Mouse (Mus musculus) cerebellum, adult 11-12 months (tissue): ENCODE data around the gene Clk4.
A peak's percentile ranks its signal among the peaks of the same experiment; 100 is the strongest.

ENCODE experiments used
- DNase-seq: peaks from one replicate; pipeline ENCODE4 v3.0.0; 2022

Gene Clk4

DNA sequence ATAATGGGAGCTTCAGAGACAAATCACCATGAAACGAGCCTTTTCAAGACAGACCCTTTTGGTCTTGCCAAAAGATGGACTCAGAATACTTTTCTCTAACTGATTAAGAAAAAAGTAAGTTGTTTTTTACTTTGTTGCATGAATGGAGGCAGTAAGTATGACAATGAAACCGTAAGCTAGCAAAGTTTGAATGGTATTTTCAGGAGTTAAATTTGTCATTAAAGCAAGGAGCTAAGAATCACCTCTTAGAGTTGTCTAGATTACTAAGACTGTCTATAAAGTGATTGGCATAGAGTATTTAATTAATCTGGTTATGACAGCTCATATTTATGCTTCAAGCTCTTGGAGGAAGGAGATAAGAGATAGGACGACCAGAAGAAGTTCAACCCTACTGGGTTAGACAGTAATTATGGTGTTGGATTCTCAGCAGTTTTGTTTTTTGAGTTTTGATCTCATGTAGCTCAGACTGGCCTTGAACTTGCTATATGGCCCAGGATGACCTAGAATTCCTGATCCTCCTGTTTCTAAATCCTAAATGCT, at the start of gene Clk4:
TSS of gene Clk4 (plus strand) at position 51 of the 540 bp plus-strand sequence.
- DNase-seq, result no peak

DNA sequence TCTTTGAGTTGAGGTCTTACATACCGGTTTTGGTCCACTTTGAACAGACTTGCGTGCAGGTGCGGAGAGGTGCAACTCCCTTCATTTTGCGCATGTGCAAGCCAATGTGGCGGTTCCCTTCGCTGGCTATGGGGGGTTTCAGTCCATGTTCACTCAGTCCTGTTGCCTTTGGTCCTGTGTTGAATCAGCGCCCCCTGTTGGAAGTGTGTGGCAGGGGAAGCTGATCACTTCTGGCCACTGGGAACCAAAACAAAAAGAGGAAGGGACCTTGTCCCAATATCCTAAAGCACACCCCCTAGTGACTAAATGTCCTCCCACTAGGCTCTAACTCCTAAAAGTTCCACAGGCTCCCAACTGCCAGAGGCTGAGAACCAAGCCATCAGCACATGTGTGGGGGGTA, 47.5 kb upstream of the Clk4 start:
- DNase-seq, result no peak

DNA sequence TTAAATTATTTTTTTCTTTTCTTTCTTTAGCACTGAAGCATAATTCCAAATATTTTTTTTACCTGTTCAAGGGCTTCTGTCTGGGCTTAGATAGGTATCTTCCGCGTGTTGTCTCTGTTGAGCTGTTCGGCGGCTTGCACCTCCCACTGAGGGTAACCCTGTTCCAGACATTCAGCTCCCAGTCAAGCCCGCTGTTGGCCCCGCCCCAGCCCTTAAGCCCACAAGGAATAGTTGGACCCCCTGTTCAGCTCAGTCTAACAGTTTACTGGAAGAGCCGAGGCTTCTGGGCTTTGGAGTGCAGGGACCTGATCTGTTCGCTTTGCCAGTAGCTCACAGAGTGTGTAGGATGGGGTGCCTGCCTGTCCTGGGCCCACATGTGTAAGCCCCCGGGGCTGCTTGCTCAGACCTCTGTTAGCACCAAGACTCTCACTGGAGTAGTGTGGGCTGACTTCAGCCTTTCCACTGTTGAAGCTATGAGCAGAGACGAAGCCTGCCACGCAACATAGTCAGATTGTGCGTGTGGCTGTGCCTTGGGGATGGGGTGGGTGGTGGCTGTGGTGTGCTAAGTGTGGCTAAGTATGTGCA, 42.0 kb upstream of the Clk4 start:
- no peak for DNase-seq

DNA sequence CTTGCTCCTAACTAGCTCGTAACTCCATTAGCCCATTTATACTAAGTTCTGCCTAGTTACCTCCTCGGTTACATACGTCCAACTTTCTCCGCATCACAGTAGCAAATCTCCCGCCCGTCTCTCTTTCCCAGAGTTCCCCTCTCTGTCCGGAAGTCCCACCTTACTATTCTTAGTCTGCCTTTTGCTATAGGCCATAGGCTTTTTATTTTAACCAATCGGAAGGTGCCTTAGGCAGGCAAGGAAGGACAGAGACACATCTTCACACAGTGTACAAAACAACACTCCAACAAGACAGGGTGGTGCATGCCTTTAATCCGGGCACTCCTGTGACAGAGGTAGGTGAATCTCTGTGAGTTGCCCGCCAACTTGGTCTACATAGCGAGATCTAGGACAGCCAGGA, 41.2 kb upstream of the Clk4 start, which contains the start of gene Gm12569:
TSS of gene Gm12569 (plus strand) at position 166 of the 400 bp plus-strand sequence.
- DNase-seq, result no peak

DNA sequence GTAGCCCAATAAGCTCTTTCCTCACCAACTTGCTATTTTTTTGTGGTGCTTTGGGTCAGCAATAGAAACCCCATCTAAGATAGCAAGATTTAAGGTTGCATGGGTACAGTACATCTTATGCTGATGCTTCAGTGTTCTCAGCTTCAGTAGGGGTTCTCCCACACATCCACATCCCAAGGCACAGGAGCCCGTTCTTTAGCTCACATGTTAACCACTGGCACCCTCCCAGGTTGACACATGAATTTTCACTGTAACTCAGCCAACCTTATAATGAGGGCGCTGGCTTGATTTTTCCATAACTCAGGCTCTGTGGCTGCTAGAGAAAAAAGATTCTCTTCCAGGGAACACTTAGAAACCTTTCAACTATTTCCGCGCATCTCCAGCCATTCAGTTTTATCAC, 34.4 kb upstream of the Clk4 start:
- no peak for DNase-seq

DNA sequence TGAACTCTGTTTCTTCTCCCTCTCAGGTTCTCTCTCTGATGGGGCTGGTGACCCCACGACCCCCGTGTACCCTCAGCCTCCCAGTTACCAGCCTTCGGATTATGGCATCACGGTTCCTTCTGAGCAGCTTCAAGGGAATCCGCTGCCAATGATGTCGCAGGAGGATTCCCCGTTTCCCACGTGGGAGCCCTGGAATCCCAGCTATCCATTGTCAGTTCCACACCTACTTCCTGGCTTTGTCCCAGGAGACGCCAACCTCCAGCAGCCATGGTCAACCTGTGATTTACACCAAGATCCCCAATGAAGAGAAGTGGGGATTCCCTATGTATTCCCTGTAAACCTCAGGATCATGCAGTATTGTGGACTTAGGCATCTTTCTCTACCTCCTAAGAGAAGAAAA, 26.9 kb upstream of the Clk4 start:
- no peak for DNase-seq

DNA sequence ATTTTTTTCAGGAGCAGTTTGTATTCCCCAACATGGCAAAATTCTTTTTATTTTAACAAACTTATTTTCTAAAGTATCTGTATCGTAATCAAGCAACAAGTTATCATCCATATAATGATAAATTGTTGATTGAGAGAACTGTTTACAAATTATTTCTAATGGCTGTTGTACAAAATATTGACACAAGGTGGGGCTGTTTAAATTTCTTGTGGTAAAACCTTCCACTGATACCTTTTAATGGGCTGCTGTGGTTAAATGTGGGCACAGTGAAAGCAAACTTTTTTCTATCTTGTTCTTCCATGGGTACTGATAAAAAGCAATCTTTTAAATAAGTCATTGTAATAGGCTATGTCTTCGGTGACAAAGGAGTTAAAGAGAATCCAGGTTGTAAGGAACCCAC, 18.6 kb upstream of the Clk4 start:
- DNase-seq, result no peak

DNA sequence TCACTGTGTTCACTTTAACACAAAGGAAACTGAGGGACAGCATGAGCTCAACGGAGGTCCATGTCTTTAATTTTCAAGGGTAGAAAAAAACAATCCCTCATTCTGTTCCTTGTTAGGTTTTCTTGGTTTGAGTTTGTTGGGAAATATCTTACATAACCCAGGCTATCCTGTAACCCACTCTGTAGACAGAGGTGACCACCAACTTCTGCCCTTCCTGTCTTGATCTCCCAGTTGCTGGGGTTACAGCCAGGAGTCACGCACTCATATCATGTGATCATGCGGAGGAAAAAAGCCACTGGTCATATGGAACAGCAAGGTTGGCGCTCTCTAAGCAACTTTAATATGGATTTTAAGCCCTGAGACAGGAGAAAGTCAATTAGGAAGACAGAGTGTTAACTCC, 4.5 kb upstream of the Clk4 start:
- DNase-seq, result no peak

DNA sequence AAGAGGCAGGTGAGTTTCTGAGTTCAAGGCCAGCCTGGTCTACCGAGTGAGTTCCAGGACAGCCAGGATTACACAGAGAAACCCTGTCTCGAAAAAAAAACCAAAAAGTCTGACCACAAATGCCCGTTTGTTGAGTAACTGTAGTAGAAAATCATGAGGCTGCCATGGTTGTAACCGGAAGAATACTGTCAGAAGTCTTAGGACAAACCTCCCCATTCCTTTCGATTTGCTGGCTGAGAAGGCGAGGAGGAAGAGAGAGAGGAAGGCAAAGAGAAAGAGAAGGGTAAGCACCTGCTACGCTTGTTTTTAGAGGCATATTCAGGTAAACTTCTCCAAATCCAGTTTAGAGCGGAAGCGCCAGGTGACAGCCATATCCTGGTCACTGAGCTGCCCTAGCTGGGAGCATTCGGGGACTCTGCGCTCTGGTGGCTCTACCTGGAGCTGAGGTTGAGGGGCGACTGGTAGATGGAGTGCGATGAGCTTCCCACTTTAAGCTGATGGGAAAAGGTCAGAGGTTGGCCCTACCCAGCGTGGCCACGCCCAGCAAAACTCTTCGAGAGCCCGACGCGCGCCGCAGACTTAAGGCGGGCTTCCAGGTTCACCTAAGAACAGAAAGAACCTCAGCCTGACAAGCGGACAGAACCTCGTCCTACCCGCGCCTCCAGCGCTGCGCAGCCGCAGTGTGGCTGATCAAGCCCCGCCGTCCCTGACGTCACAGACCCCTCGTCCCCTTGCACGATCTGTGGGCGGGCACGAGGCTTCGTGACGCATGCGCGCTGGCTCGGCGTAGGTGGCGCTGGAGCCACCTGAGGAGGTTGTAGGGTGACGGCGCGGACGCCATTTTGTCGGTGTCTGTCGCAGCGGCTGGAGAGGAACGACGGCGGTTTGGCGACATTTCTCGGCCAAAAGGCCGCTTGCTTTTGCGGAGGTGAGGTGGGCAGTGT, 1.1 kb downstream of the Clk4 start, which contains the start of gene BC049762:
TSS of gene BC049762 (minus strand) at position 705 of the 944 bp plus-strand sequence.
- DNase-seq, result peak; percentile 99

DNA sequence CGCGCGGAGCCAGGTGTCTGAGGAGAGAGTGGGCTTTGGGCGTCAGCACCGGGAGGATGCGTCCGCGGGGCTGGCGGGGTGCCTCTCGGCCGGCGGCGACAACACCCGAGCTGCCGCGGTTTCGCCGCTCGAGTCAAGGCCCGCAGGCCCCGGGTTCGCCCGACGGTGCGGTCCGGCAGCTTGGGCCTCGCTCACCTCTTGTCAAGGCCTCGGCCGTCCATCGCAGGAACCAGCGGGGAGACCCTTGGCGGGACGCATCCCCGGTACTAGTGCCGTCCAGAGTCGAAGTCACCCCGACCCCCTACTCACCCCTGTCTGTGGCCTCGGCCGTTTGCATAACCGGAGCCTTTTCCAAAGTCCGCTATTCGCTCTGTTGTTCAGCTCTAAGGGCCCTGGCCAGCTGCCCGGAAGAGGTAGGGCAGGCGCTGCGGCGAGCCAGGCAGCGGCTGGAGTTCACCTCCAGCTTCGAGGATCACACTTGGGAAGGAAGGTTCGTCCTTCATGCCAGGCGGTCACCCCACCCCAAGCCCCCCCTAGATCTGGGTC, 1.8 kb downstream of the Clk4 start:
- DNase-seq, result peak; percentile 70

DNA sequence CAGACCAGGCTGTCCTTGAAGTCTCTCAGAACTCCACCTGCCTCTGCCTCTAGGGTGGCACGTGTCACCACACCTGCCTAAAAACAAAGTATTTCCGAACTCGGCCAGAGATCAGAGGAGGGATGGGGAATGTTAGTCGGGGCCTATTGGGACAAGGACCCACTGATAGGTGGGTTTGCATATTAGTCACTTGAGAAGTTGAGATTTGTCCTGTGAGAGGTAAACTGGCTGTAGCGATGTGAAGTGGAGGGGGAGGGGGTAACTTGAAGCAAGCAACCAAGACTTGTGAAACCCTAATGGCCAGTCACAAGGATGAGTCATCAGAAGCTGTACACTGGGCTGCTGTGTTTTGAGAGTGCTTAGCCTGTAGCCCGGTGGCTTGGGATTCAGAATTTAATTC, 2.8 kb downstream of the Clk4 start:
- peak; percentile 20 for DNase-seq

DNA sequence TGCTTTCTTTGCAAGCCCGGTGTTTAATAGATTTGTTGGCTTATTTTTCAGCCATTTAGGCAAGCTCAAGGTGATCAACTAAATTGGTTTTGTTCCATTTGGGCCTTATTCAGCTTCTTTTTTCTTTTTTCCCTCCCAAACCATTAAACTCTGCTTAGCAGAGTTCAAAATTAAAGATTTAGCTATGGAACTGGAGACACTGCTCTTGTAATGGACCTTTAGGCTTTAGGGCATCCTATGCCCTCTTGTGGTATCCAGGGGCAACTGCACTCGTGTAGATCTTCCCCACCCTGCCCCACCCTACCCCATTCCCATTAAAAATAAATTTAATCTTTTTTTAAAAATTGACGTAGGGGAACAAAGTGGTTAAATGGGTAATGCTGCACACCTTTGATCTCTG, 3.8 kb downstream of the Clk4 start:
- DNase-seq, result no peak

DNA sequence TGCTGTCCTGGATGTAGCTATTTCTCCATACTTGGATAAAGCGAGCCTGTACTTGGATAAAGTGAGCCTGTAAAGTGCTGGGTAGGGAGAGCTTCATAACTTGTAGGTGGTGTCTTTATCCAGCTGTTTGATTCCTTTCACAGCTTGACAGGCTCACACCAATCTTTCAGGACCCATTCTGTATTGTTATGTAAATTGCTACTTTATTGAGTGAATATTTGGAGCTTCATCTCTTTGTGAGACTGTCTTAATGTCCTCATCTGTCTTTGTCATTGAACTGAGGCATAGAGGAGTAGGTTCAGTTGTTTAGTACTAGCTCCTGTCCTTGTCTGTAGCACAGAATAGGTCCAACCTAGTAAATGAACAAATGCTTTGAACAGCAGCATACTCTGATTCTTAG, 12.9 kb downstream of the Clk4 start:
- no peak for DNase-seq

DNA sequence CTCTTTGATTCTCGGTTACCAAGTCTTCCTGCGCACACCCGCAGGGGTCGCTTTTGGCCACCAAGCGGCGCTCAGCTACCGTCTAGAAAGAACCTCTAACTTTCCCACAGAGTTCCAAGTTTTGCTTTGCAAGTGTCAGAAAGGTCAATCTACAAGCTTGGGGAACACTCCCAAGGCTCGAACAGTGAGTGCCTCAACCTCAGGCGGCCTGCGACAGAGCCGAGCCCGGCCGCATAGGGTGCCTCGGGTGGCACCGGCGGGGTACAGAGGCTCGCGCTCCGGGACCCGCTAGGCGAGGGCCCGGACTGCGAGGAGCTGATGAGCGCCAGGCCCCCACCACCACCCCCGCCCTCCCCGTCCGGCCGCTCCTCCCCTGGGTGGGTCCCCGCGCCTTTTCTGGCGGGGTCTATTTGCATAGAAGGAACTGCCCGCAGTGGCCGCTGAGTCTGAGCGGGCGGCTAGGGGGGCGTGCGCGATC, 28.1 kb downstream of the Clk4 start, which contains the start of gene Col23a1:
TSS of gene Col23a1 (plus strand) at position 357 of the 478 bp plus-strand sequence.
- DNase-seq, result no peak

DNA sequence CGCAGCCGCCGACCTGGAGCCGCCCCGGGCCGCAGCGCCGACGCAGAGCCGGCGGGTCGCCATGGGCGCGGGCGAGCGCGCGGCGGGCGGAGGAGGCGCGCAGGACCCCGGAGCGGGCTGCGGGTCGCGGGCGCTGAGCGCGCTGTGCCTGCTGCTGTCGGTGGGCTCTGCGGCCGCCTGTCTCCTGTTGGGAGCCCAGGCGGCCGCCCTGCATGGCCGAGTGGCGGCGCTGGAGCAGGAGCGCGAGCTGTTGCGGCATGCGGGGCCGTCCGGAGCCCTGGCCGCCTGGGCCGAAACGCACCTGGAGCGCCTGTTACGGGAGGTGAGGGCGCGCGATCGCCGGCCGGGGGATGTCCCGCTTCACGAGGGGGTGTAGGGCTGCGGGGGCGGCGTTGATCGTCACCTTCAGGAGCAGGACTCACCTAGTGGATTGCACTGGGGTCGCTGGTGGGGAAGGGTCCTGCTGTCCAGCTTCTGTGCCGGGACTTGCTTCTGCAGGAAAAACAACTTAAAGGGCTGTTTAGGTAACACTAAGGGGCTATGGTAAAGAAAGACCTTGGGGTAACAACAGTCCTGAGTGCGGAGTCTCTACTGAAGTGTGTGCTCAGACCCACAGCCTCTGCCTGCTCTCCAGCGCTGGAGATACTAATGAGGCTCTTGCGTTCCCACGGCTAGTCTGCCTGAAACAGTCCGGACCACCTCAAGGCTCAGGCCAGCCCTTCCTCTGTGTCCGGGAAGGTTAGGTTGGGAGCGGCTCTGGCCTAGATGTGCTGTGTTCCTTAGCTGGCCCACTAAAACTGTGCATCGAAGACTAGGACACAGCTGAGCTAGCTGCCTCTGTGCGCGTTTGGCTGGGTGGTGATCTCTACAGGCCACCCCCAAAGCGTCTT, 28.8 kb downstream of the Clk4 start:
- DNase-seq, result no peak

DNA sequence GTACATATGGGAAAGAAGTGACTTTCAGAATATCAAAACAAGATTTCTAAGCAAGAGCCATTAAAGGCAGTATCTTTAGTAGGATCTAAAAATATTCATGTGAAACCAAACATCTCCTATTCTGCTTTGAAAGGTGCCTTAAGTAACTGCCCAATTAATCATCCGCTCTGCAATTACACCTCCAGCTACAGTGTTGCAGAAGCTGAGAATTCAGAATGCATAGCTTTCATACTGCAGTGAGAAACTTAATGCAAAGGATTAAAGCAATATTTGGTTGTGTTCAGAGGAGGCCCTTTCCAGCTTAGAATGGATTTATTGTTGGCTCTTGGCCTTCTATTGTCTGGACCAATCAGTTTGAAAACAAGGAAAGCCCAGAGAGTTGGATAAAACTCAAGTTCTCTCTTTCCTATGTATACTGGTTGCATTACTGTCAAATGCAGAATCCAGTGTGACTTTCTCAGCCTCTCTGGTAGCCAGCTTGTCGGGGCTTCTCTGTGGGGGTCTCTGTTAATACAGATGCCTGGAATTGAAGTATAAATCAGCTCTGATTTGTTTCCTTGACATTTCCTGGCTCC, 32.5 kb downstream of the Clk4 start:
- DNase-seq, result no peak

DNA sequence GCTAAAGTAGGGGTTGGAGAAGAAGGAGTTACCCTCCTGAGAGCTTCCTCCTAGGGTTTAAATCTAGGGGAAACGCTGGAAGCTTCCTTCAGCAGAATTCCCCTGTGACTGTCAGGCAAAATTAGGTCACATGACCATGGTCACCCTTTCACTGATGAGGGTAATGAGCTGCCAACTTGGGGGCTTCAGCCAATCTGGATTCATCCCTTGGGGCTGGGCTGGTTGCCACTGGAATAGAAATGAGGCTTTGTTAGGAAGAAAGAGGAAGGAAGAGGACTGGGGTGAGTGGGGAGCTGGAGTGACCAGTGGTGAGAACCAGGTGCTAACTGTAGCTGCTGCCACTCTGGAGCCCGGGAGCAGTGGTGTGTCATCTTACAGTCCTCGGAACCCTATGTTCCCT, 34.2 kb downstream of the Clk4 start:
- no peak for DNase-seq

DNA sequence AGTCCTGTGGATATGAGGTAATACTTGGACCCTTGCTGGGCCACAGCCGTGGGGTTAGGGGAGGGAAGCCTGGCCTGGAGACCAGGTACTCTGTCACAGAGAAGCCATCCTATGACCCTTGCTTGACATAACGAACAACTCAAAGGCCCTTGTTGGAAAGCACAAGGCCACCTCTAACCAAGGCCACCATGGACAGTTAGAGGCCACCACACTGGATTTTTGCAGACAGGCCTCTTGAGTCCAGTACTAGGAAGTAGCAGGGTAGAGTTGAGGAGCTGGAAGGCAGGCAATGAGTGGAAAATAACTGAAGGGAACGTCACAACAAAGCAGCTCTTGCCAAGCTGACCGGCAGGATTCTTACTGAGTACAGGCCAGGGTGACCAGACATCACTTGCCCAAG, 37.2 kb downstream of the Clk4 start:
- DNase-seq, result no peak

DNA sequence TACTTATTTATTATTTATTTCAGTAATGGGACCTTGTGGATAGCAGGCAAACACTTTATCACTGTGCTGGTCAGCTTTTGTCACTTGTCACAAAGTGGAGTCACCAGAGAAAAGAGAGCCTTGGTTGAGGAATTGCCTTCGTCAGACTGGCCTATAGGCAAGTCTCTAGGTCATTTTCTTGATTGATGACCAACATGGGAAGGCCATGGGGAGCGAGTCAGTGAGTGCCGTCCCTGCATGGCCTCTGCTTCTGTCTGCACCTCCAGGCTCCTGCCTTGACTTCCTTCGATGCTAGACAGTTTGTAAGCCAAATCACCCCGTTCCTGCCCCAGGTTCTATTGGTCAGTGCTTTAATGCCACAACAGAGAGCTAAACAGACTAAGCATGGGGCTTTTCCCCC, 40.9 kb downstream of the Clk4 start:
- DNase-seq, result no peak

DNA sequence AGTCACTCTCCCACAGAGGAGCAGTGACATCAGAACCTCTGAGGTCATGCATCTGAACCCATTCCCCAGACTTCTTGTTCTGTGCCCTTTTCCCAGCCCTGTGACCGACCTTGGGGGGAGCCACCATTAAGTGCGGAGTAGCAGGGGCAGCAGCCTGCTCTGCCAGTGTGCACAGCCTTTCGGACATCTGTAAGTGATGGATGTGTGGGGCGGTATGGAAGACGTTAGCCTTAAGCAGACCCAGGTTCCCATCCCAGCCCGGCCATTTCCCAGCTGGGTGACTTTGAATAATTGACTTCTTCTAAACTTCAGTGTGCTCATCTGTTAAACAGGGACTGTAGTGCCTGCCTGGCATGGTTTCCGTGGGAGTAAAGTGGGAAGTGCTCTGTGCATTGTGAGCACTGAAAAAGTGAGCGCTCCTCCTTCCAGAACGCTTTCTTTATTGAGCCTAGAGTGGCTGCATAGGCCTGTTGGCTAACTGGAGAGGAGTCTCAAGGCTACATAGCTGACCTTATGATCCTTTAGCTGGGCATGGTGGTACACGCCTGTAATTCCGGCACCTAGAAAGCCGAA, 42.5 kb downstream of the Clk4 start:
- DNase-seq, result no peak

DNA sequence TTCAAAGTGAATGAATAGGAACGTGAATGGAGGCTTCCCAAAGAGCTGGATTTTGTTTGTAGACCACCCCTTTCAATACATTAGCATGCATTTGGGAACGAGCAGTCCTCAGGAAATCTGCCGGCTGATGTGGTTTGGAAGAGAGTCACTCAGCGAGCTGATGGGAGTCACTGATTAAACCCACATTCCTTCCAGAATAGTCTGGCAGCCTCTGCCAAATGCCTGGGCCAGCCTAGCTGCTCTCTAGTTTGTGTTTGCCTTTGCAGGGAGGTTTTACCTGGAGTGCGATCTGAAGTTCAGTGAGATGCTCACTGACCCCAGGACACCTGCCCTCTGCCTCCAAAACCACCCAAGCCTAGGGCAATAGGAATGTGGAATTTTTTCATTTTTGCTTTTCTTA, 46.8 kb downstream of the Clk4 start:
- no peak for DNase-seq

DNA sequence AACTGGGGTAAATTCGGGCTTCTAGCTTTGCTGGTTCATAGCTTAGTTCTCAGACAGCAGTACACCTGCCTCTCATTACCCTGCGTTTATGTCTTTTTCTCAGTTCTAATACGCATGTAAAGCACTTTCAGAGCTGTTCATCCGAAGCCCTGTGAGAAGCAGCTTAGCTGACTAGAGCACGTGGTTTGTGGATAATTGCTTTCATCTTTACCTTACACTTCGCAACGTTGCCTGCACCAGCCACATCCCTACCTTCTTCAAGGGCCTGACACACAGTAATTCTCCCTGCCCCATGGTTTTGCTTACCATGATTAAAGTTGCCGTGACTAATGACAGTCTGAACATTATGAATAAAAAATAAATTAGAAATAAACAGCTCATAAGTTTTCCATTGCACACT, 50.3 kb downstream of the Clk4 start:
- DNase-seq, result no peak
